Mouse (Mus musculus) embryonic facial prominence, embryonic 10.5 days (tissue): ENCODE results near the gene Abi1. TPM values are rescaled to one million over a fixed set of nuclear protein-coding genes. Genes with fewer than 3 reads are reported as not detected.
"Not testable (repeated sequence)": the region's sequence is repeated elsewhere in the genome, so short reads cannot be mapped to it uniquely, and the experiment has no call there.

Experiments
- DNase-seq: peaks from one replicate; pipeline ENCODE4 v3.0.0-alpha.2; 2017; ENCODE audit warnings: low spot score
- H3K27ac ChIP-seq: fragments of 300-500 bp; sonication (generic); replicated peaks from 2 replicates; pipeline ENCODE4 v1.5.1; 2016; ENCODE audit warnings: mild to moderate bottlenecking
- H3K27me3 ChIP-seq: fragments of 300-500 bp; sonication (generic); replicated peaks from 2 replicates; pipeline ENCODE4 v1.6.1; 2016; ENCODE audit warnings: low read depth, mild to moderate bottlenecking; ENCODE audit not compliant: poor library complexity, severe bottlenecking
- H3K36me3 ChIP-seq: fragments of 300-500 bp; sonication (generic); replicated peaks from 2 replicates; pipeline ENCODE4 v1.6.1; 2016; ENCODE audit warnings: mild to moderate bottlenecking, moderate library complexity
- H3K4me1 ChIP-seq: fragments of 300-500 bp; sonication (generic); 2 replicates; pipeline ENCODE4 v1.6.1; 2016
- H3K4me3 ChIP-seq: fragments of 300-500 bp; sonication (generic); 2 replicates; pipeline ENCODE4 v1.5.1; 2016; ENCODE audit warnings: mild to moderate bottlenecking, moderate library complexity
- H3K9me3 ChIP-seq: fragments of 300-500 bp; sonication (generic); 2 replicates; pipeline ENCODE4 v1.6.1; 2016; ENCODE audit warnings: mild to moderate bottlenecking
- WGBS: fragments of 180-500 bp; shearing (Covaris S2); methylation state at CpG from one replicate; pipeline ENCODE4 v1.1.7; 2016; 5-methylcytosine and 5-hydroxymethylcytosine counted together
- polyA plus RNA-seq: library from polyadenylated mRNA; unstranded; fragments of >200 nt; fragmentation: Nextera tagmentation; extraction: Ambion mirVana; gene quantifications from 2 replicates; pipeline ENCODE4 v1.2.1, GENCODE M21; 2016

Gene Abi1
- polyA plus RNA-seq, 1 experiment from 2014 or later: 38.5 TPM

- no peak overlapping the region for H3K27ac ChIP-seq
- no peaks in the 10 kb centered on the region for H3K9me3 ChIP-seq
- no peaks in the 10 kb centered on the region for H3K27me3 ChIP-seq
- 77% methylated on average over 2 of the region's 2 CpGs for WGBS
- H3K36me3 ChIP-seq: no peaks in the 10 kb centered on the region
- no peaks in the 10 kb centered on the region for H3K4me1 ChIP-seq
- H3K4me3 ChIP-seq: no peak overlapping the region
- no peak for DNase-seq
These were observed 11.8 kb upstream of the Abi1 start for GRCm38 (mm10) chr2:23051890-23052289.

- Histone ChIP-seq H3K9me3 (no peaks in the 10 kb centered on the region), H3K4me1 (no peaks in the 10 kb centered on the region), H3K4me3 (no peak overlapping the region), H3K27me3 (no peaks in the 10 kb centered on the region), H3K36me3 (no peaks in the 10 kb centered on the region), H3K27ac (no peak overlapping the region)
- no peak for DNase-seq
These were observed 8.0 kb upstream of the Abi1 start for GRCm38 (mm10) chr2:23048006-23048405.

GRCm38 (mm10) chr2:23045703-23046102, 5.7 kb upstream of the Abi1 start:
- DNase-seq: no peak
- H3K4me3 ChIP-seq: no peak overlapping the region
- no peaks in the 10 kb centered on the region for H3K4me1 ChIP-seq
- no peaks in the 10 kb centered on the region for H3K27me3 ChIP-seq
- H3K9me3 ChIP-seq: no peaks in the 10 kb centered on the region
- 36% methylated on average over 1 of the region's 1 CpGs for WGBS
- no peaks in the 10 kb centered on the region for H3K36me3 ChIP-seq
- H3K27ac ChIP-seq: no peak overlapping the region

- DNase-seq: no peak
- Histone ChIP-seq H3K36me3 (no peaks in the 10 kb centered on the region), H3K9me3 (no peaks in the 10 kb centered on the region), H3K4me1 (peaks cover 9% of the 10 kb centered on the region; the same call in 1 of the 2 replicates), H3K27me3 (no peaks in the 10 kb centered on the region), H3K27ac (no peak overlapping the region), H3K4me3 (no peak overlapping the region)
- WGBS: 90% methylated on average over 3 of the region's 3 CpGs
These were observed 2.1 kb upstream of the Abi1 start for GRCm38 (mm10) chr2:23042189-23042588.

GRCm38 (mm10) chr2:23041457-23041856, 1.4 kb upstream of the Abi1 start:
- DNase-seq: no peak
- 90% methylated on average over 4 of the region's 4 CpGs for WGBS
- H3K9me3 ChIP-seq: no peaks in the 10 kb centered on the region
- H3K27ac ChIP-seq: no peak overlapping the region
- no peaks in the 10 kb centered on the region for H3K27me3 ChIP-seq
- no peak overlapping the region for H3K4me3 ChIP-seq
- peaks cover 9% of the 10 kb centered on the region; the same call in 1 of the 2 replicates for H3K4me1 ChIP-seq
- no peaks in the 10 kb centered on the region for H3K36me3 ChIP-seq

- not testable (repeated sequence) for H3K4me1 ChIP-seq, DNase-seq, H3K36me3 ChIP-seq, H3K27me3 ChIP-seq, H3K27ac ChIP-seq, H3K9me3 ChIP-seq, H3K4me3 ChIP-seq
- 92% methylated on average over 7 of the region's 7 CpGs for WGBS
These were observed 649 bp upstream of the Abi1 start for GRCm38 (mm10) chr2:23040690-23041089.

- Histone ChIP-seq H3K36me3 (no peaks in the 10 kb centered on the region), H3K27ac (peak overlapping the region; percentile 93), H3K27me3 (no peaks in the 10 kb centered on the region), H3K4me3 (peak overlapping the region; percentile 94), H3K9me3 (no peaks in the 10 kb centered on the region), H3K4me1 (peaks cover 9% of the 10 kb centered on the region; the same call in 1 of the 2 replicates)
- no peak for DNase-seq
- under 1% methylated on average over 59 of the region's 59 CpGs for WGBS
These were observed 700 bp downstream of the Abi1 start for GRCm38 (mm10) chr2:23039082-23040000.

GRCm38 (mm10) chr2:23035467-23035866, 4.6 kb downstream of the Abi1 start:
- Histone ChIP-seq H3K4me3 (no peak overlapping the region), H3K9me3 (no peaks in the 10 kb centered on the region), H3K4me1 (peaks cover 9% of the 10 kb centered on the region; the same call in 1 of the 2 replicates), H3K27ac (no peak overlapping the region), H3K27me3 (no peaks in the 10 kb centered on the region), H3K36me3 (peaks cover 28% of the 10 kb centered on the region)
- no peak for DNase-seq
- 96% methylated on average over 1 of the region's 1 CpGs for WGBS

GRCm38 (mm10) chr2:23034692-23035435, 5.2 kb downstream of the Abi1 start:
- H3K9me3 ChIP-seq: no peaks in the 10 kb centered on the region
- no peak overlapping the region for H3K4me3 ChIP-seq
- no peak for DNase-seq
- H3K27ac ChIP-seq: no peak overlapping the region
- WGBS: 92% methylated on average over 3 of the region's 3 CpGs
- no peaks in the 10 kb centered on the region for H3K27me3 ChIP-seq
- peaks cover 34% of the 10 kb centered on the region for H3K36me3 ChIP-seq
- peaks cover 9% of the 10 kb centered on the region; the same call in 1 of the 2 replicates for H3K4me1 ChIP-seq

GRCm38 (mm10) chr2:23030631-23031030, 9.4 kb downstream of the Abi1 start:
- H3K4me1 ChIP-seq: no peaks in the 10 kb centered on the region
- H3K27ac ChIP-seq: no peak overlapping the region
- no peaks in the 10 kb centered on the region for H3K27me3 ChIP-seq
- no peak for DNase-seq
- H3K4me3 ChIP-seq: no peak overlapping the region
- H3K9me3 ChIP-seq: no peaks in the 10 kb centered on the region
- peaks cover 40% of the 10 kb centered on the region for H3K36me3 ChIP-seq
- WGBS: 92% methylated on average over 4 of the region's 4 CpGs

GRCm38 (mm10) chr2:23028826-23029225, 11.2 kb downstream of the Abi1 start:
- H3K9me3 ChIP-seq: no peaks in the 10 kb centered on the region
- H3K4me3 ChIP-seq: no peak overlapping the region
- no peak for DNase-seq
- H3K36me3 ChIP-seq: peaks cover 36% of the 10 kb centered on the region
- H3K27me3 ChIP-seq: no peaks in the 10 kb centered on the region
- WGBS: 84% methylated on average over 4 of the region's 4 CpGs
- H3K4me1 ChIP-seq: no peaks in the 10 kb centered on the region
- no peak overlapping the region for H3K27ac ChIP-seq

GRCm38 (mm10) chr2:23026379-23026778, 13.7 kb downstream of the Abi1 start:
- no peaks in the 10 kb centered on the region for H3K9me3 ChIP-seq
- no peak for DNase-seq
- 0 out of 2 replicates have a peak, but pooled peaks cover 2% of the 10 kb centered on the region for H3K4me1 ChIP-seq
- no peak overlapping the region for H3K27ac ChIP-seq
- no peaks in the 10 kb centered on the region for H3K27me3 ChIP-seq
- peaks cover 20% of the 10 kb centered on the region for H3K36me3 ChIP-seq
- H3K4me3 ChIP-seq: no peak overlapping the region
- 89% methylated on average over 1 of the region's 1 CpGs for WGBS
